Mouse (Mus musculus): ENCODE results near the gene Ncan.
"Not testable (repeated sequence)": the region's sequence is repeated elsewhere in the genome, so short reads cannot be mapped to it uniquely, and the experiment has no call there.

Gene Ncan

GRCm38 (mm10) chr8:70081976-70082375 is 38.7 kb downstream of the Ncan start:
- no peak for DNase-seq

- no peak for DNase-seq
These were observed 47.0 kb downstream of the Ncan start for GRCm38 (mm10) chr8:70073682-70074081.

GRCm38 (mm10) chr8:70073120-70073519 is 47.6 kb downstream of the Ncan start:
- DNase-seq = no peak

- DNase-seq = no peak
These were observed 48.1 kb downstream of the Ncan start, which contains the start of gene Tm6sf2 for GRCm38 (mm10) chr8:70072441-70073069. Tm6sf2 (plus strand) TSS chr8:70072924.

GRCm38 (mm10) chr8:70071836-70072440 is 48.7 kb downstream of the Ncan start:
- no peak for DNase-seq

GRCm38 (mm10) chr8:70057721-70058120 is 63.0 kb downstream of the Ncan start:
- DNase-seq = no peak

GRCm38 (mm10) chr8:70050434-70050833 is 70.2 kb downstream of the Ncan start:
- DNase-seq = not testable (repeated sequence)

- DNase-seq = no peak
These were observed 71.0 kb downstream of the Ncan start for GRCm38 (mm10) chr8:70049662-70050061.

- DNase-seq = no peak
These were observed 76.7 kb downstream of the Ncan start for GRCm38 (mm10) chr8:70043996-70044395.

Measured in right cerebral cortex, adult 18-20 months (tissue).